Mouse (Mus musculus): ENCODE measurements around the gene Tom1. TPM values are rescaled to one million over a fixed set of nuclear protein-coding genes. Genes with fewer than 3 reads are reported as not detected.

Tom1 gene
- 24.1 and 27.5 TPM in 2 replicates for polyA plus RNA-seq (2014; fragmentation: Nextera tagmentation; extraction: Ambion mirVana)

DNA sequence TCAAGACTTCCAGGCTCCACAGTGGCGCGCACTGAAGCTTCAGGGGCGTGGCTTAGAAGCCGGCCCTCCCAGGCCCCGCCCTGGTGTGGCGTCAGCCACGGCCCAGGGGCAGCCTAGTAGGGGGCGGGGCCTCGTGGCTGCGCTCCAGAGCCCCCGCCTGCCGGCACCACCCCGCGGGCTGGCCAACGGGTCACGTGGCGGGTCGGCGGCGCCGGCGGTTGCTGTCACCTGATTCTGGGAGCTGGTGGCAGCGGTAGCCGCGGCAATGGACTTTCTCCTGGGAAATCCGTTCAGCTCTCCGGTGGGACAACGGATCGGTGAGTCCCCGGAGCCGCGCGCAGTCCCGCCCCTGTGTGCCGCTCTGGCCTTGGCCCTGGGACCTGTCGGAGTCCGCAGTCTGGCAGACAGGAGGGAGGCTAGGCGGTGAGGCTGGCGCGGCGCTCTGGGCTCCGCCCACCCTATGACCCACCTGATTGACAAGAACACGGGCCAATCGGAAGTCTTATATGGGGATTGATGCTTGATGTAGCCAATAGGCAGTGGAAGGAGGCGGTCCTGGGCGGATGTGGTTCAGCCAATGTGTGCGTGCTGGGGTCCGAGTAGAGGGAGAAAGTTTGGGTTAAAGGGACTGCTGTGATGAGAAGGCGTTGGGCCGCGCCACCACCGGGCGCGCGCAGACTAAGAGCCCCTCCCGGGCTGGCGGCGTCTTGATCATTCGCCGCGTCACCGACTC lies at the start of gene Tom1:
Tom1 (plus strand) TSS at position 195 of the 733 bp plus-strand sequence.
- WGBS = under 1% methylated on average over 62 of the region's 62 CpGs
- H3K4me3 ChIP-seq (ENCODE audit: low read depth, low read length) = peak within 1 kb of the TSS; percentile 61
- no peaks in the 10 kb centered on the region for H3K27me3 ChIP-seq (ENCODE audit: control insufficient read depth, insufficient read depth, low read length)
- H3K9ac ChIP-seq (replicated peaks; ENCODE audit: low read depth, low read length) = peak within 1 kb of the TSS; percentile 36
- H3K36me3 ChIP-seq (ENCODE audit: control insufficient read depth, insufficient read depth, low read length) = peaks cover 17% of the 10 kb centered on the region
- no peaks in the 10 kb centered on the region for H3K9me3 ChIP-seq (ENCODE audit: control insufficient read depth, low read depth, low read length)
- 0 out of 2 replicates have a peak, but pooled peaks cover 5% of the 10 kb centered on the region for H3K4me1 ChIP-seq (ENCODE audit: control insufficient read depth, insufficient read depth, low read length)
- ATAC-seq (ENCODE audit: insufficient number of reproducible peaks, insufficient read depth, low FRiP score, low read depth) = peak; percentile 98
- peak within 1 kb of the TSS; percentile 96 for H3K4me2 ChIP-seq (replicated peaks; ENCODE audit: low read depth, low read length)
- H3K27ac ChIP-seq (ENCODE audit: low read length) = peak within 1 kb of the TSS; percentile 72; the same call in 1 of the 2 replicates

DNA sequence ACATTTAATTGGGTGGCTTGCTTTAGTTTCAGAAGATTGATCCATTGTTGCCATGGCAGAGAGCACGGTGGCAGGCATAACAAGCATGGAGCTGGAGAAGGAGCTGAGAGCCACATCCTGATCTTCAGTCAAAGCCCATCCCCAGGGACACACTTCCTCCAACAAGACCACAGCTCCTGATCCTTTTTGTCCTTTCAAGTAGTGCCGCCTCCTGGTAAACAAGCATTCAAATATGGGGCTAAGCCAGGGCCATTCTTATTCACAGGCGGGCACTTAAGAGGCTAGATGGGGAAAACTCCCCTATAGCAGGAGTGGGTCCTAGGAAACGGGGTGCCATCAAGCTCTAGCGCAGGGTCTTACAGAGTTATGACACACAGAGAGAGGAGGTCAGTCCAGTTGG lies 46.1 kb upstream of the Tom1 start:
- H3K9ac ChIP-seq (replicated peaks; ENCODE audit: low read depth, low read length) = no peak overlapping the region
- H3K9me3 ChIP-seq (ENCODE audit: control insufficient read depth, low read depth, low read length) = no peaks in the 10 kb centered on the region
- WGBS = 79% methylated on average over 5 of the region's 5 CpGs
- H3K27me3 ChIP-seq (ENCODE audit: control insufficient read depth, insufficient read depth, low read length) = no peaks in the 10 kb centered on the region
- no peaks in the 10 kb centered on the region for H3K36me3 ChIP-seq (ENCODE audit: control insufficient read depth, insufficient read depth, low read length)
- H3K4me2 ChIP-seq (replicated peaks; ENCODE audit: low read depth, low read length) = no peak overlapping the region
- H3K27ac ChIP-seq (ENCODE audit: low read length) = no peak overlapping the region
- no peaks in the 10 kb centered on the region for H3K4me1 ChIP-seq (ENCODE audit: control insufficient read depth, insufficient read depth, low read length)
- no peak overlapping the region for H3K4me3 ChIP-seq (ENCODE audit: low read depth, low read length)
- no peak for ATAC-seq (ENCODE audit: insufficient number of reproducible peaks, insufficient read depth, low FRiP score, low read depth)

DNA sequence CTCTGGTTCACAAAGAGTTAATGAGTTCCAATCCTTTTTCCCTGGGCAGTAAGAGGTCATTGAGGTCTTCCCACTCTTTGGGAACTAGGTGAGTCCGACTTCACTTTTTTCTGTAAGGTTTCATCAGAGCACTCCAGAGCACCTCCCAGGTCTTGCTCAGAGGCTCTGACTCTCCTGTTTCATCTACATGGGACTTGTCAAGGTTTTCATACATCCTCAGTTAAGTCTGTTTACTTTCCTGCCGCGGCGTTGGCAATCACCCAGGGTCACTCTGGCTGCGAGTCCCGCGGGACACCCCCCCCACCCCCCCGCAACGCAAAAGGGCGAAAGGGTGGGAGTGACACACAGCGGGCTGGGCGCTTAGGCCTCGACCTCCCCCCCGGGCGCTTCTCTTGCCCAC lies 43.5 kb upstream of the Tom1 start:
- no peak for ATAC-seq (ENCODE audit: insufficient number of reproducible peaks, insufficient read depth, low FRiP score, low read depth)
- H3K27ac ChIP-seq (ENCODE audit: low read length) = no peak overlapping the region
- 0 out of 2 replicates have a peak overlapping the region, but pooled peaks have one; percentile 8 for H3K4me2 ChIP-seq (replicated peaks; ENCODE audit: low read depth, low read length)
- WGBS = 6% methylated on average over 15 of the region's 15 CpGs
- H3K36me3 ChIP-seq (ENCODE audit: control insufficient read depth, insufficient read depth, low read length) = no peaks in the 10 kb centered on the region
- H3K4me1 ChIP-seq (ENCODE audit: control insufficient read depth, insufficient read depth, low read length) = peaks cover 5% of the 10 kb centered on the region
- no peaks in the 10 kb centered on the region for H3K27me3 ChIP-seq (ENCODE audit: control insufficient read depth, insufficient read depth, low read length)
- no peak overlapping the region for H3K9ac ChIP-seq (replicated peaks; ENCODE audit: low read depth, low read length)
- no peak overlapping the region for H3K4me3 ChIP-seq (ENCODE audit: low read depth, low read length)
- H3K9me3 ChIP-seq (ENCODE audit: control insufficient read depth, low read depth, low read length) = no peaks in the 10 kb centered on the region

DNA sequence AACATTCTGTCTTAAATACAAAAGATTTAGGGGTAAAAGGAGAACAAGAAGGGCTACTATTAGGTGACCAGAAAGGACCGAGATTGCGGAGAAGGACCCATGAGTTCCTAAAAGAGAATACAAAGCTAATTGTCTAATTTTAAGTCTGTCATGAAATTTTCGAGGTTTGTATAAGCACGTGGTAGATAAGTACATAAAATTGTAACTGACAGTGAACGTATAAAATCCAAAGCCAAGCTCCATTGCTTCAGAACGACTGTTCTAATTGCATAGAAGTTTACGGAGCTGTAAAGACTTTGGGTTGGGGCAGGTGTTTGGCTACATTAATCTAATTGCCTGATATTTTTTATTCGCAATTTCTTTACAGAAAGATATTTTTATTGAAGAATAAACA lies 40.4 kb upstream of the Tom1 start, which contains the start of gene Hmgxb4:
Hmgxb4 (plus strand) TSS at position 276 of the 394 bp plus-strand sequence.
- peaks cover 5% of the 10 kb centered on the region for H3K4me1 ChIP-seq (ENCODE audit: control insufficient read depth, insufficient read depth, low read length)
- H3K9me3 ChIP-seq (ENCODE audit: control insufficient read depth, low read depth, low read length) = no peaks in the 10 kb centered on the region
- H3K27me3 ChIP-seq (ENCODE audit: control insufficient read depth, insufficient read depth, low read length) = no peaks in the 10 kb centered on the region
- no peak for ATAC-seq (ENCODE audit: insufficient number of reproducible peaks, insufficient read depth, low FRiP score, low read depth)
- 11% methylated on average over 8 of the region's 8 CpGs for WGBS
- H3K4me3 ChIP-seq (ENCODE audit: low read depth, low read length) = peak within 1 kb of the TSS; percentile 83
- peak within 1 kb of the TSS; percentile 84 for H3K9ac ChIP-seq (replicated peaks; ENCODE audit: low read depth, low read length)
- peak within 1 kb of the TSS; percentile 44 for H3K4me2 ChIP-seq (replicated peaks; ENCODE audit: low read depth, low read length)
- H3K27ac ChIP-seq (ENCODE audit: low read length) = peak within 1 kb of the TSS; percentile 95
- no peaks in the 10 kb centered on the region for H3K36me3 ChIP-seq (ENCODE audit: control insufficient read depth, insufficient read depth, low read length)

DNA sequence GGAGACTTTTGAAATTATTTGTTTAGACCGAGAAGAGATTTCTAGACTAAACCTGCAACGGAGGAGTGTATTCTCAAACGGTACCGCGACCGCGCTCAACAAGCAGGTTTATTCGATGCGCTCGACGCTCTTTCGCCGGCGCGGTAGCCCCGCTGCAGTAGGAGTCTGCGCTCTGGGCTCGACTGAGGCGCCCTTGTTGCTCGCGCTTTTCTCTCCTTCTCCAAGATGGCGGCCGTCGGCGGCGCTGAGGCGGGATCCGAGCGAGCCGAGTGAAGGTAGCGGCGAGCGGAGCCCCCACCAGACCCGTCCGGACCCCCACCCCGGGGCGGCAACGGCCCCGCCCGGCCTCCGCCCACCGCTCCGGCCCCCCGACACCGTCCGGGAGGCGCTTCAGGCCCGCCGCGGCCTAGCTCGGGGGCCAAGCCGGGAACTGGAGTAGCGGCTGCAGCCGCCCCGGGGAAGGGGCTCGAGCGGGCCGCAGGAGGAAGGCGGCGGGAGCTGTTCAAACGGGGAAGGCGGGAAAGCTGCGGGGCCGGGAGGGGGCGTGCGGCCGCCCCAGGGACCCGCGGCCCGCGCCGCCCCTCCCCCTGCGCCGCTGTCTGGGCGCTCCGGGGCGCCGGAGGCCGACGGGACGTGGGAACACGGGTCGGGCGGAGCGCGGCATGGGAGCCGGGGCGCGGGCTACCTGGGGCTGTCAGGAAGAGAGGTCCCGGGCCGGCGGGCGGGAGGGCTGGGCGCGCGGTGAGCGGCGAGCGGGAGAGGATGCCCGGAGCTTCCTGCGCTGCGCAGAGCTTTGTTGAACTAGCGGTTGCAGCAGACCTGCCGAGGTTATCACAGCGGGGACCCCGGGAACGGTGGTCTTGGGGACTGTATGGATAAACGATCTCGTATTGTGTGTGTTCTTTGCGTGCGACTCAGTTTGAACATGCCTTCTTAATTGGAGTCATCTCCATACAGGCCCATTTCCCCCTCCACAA lies 39.7 kb upstream of the Tom1 start:
- no peaks in the 10 kb centered on the region for H3K9me3 ChIP-seq (ENCODE audit: control insufficient read depth, low read depth, low read length)
- H3K9ac ChIP-seq (replicated peaks; ENCODE audit: low read depth, low read length) = peak overlapping the region; percentile 84
- H3K36me3 ChIP-seq (ENCODE audit: control insufficient read depth, insufficient read depth, low read length) = 0 out of 2 replicates have a peak, but pooled peaks cover 3% of the 10 kb centered on the region
- peak; percentile 94 for ATAC-seq (ENCODE audit: insufficient number of reproducible peaks, insufficient read depth, low FRiP score, low read depth)
- WGBS = 2% methylated on average over 98 of the region's 111 CpGs
- peaks cover 5% of the 10 kb centered on the region for H3K4me1 ChIP-seq (ENCODE audit: control insufficient read depth, insufficient read depth, low read length)
- H3K27me3 ChIP-seq (ENCODE audit: control insufficient read depth, insufficient read depth, low read length) = no peaks in the 10 kb centered on the region
- peak overlapping the region; percentile 44 for H3K4me2 ChIP-seq (replicated peaks; ENCODE audit: low read depth, low read length)
- peak overlapping the region; percentile 83 for H3K4me3 ChIP-seq (ENCODE audit: low read depth, low read length)
- H3K27ac ChIP-seq (ENCODE audit: low read length) = peak overlapping the region; percentile 95

DNA sequence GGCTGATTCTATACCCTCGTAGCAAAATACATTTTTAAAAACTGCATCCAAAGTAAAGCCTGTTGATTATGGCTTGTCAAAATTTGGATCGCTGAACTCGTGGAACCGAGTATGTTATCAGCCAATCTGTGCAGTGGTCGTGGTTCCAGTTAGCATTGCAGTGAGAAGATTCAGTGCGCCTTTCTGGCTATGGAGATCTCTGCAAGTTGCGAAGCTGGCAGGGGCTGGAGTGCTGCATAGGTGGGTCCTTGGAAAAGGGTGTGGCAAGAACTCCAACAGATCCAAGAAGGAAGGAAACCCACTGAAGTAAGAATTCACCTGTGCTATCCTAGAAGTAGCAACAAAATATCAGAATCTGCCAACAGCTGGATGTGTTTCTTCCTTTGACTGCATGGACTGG lies 39.0 kb upstream of the Tom1 start:
- ATAC-seq (ENCODE audit: insufficient number of reproducible peaks, insufficient read depth, low FRiP score, low read depth) = peak; percentile 5; the same call in 1 of the 2 replicates
- Histone ChIP-seq H3K4me3 (ENCODE audit: low read depth, low read length) (peak overlapping the region; percentile 83), H3K9ac (replicated peaks; ENCODE audit: low read depth, low read length) (peak overlapping the region; percentile 84; the same call in 1 of the 2 replicates), H3K4me1 (ENCODE audit: control insufficient read depth, insufficient read depth, low read length) (peaks cover 5% of the 10 kb centered on the region), H3K36me3 (ENCODE audit: control insufficient read depth, insufficient read depth, low read length) (peaks cover 9% of the 10 kb centered on the region), H3K4me2 (replicated peaks; ENCODE audit: low read depth, low read length) (peak overlapping the region; percentile 43), H3K27ac (ENCODE audit: low read length) (peak overlapping the region; percentile 55; the same call in 1 of the 2 replicates), H3K9me3 (ENCODE audit: control insufficient read depth, low read depth, low read length) (no peaks in the 10 kb centered on the region), H3K27me3 (ENCODE audit: control insufficient read depth, insufficient read depth, low read length) (no peaks in the 10 kb centered on the region)
- 3% methylated on average over 7 of the region's 7 CpGs for WGBS

DNA sequence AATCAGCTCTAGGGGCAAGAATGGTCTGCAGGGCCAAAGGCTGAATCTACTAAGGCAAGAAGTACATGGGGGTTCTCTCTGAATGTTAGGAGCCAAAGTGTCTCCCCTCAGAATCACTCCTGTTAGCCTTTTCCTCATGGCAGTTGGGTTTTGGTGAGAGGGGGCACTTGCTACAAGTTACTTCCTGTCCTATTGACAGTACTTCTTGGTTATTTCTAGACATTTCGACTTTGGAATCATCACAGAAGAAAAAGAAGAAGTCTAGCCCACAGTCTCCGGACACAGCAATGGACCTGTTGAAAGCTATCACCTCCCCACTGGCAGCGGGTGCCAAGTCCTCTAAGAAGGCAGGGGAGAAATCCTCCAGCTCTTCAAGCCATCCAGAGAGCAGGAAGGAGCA lies 33.1 kb upstream of the Tom1 start:
- H3K27ac ChIP-seq (ENCODE audit: low read length) = no peak overlapping the region
- peaks cover 35% of the 10 kb centered on the region for H3K36me3 ChIP-seq (ENCODE audit: control insufficient read depth, insufficient read depth, low read length)
- 89% methylated on average over 3 of the region's 3 CpGs for WGBS
- H3K4me1 ChIP-seq (ENCODE audit: control insufficient read depth, insufficient read depth, low read length) = no peaks in the 10 kb centered on the region
- H3K27me3 ChIP-seq (ENCODE audit: control insufficient read depth, insufficient read depth, low read length) = no peaks in the 10 kb centered on the region
- no peak overlapping the region for H3K4me2 ChIP-seq (replicated peaks; ENCODE audit: low read depth, low read length)
- no peak for ATAC-seq (ENCODE audit: insufficient number of reproducible peaks, insufficient read depth, low FRiP score, low read depth)
- H3K9ac ChIP-seq (replicated peaks; ENCODE audit: low read depth, low read length) = no peak overlapping the region
- H3K9me3 ChIP-seq (ENCODE audit: control insufficient read depth, low read depth, low read length) = no peaks in the 10 kb centered on the region
- no peak overlapping the region for H3K4me3 ChIP-seq (ENCODE audit: low read depth, low read length)

DNA sequence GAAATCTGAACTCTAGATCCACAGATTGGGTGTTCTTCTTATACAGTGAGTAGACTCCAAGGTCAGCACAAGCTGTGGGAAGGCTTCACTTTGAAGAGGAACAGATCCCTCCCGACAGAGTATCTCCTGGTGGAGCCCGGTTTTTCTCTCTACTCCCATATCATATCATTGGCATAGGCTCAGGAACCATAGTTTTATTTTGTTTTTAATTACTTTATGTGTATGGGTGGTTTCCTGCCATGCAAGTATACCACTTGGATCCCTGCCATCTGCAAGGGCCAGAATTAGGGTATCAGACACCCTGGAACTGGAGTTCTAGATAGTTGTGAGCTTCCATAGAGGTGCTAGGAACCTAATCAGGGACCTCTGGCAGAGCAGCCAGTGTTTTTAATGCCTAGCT lies 24.7 kb upstream of the Tom1 start:
- Histone ChIP-seq H3K4me1 (ENCODE audit: control insufficient read depth, insufficient read depth, low read length) (no peaks in the 10 kb centered on the region), H3K9ac (replicated peaks; ENCODE audit: low read depth, low read length) (no peak overlapping the region), H3K9me3 (ENCODE audit: control insufficient read depth, low read depth, low read length) (no peaks in the 10 kb centered on the region), H3K4me2 (replicated peaks; ENCODE audit: low read depth, low read length) (no peak overlapping the region), H3K36me3 (ENCODE audit: control insufficient read depth, insufficient read depth, low read length) (peaks cover 14% of the 10 kb centered on the region; the same call in 1 of the 2 replicates), H3K27ac (ENCODE audit: low read length) (no peak overlapping the region), H3K27me3 (ENCODE audit: control insufficient read depth, insufficient read depth, low read length) (no peaks in the 10 kb centered on the region), H3K4me3 (ENCODE audit: low read depth, low read length) (no peak overlapping the region)
- WGBS = 85% methylated on average over 2 of the region's 2 CpGs
- ATAC-seq (ENCODE audit: insufficient number of reproducible peaks, insufficient read depth, low FRiP score, low read depth) = no peak

All from stomach, embryonic 14.5 days (tissue).